Mouse (Mus musculus): ENCODE measurements around the gene Cyp4f14.

GRCm38 (mm10) chr17:32880320-32881218 is 36.6 kb downstream of the Cyp4f14 start:
- TF ChIP-seq CTCF (IDR thresholded peaks at IDR 0.05; ENCODE audit: borderline replicate concordance, insufficient read depth, low read length) (no peak), POLR2A (IDR thresholded peaks at IDR 0.05; ENCODE audit: low read depth, low read length) (no peak)

Data from embryonic fibroblast, embryonic 13.5 days (primary cell).